Mouse (Mus musculus): ENCODE measurements around the gene Slain2.
"Not testable (repeated sequence)": the region's sequence is repeated elsewhere in the genome, so short reads cannot be mapped to it uniquely, and the experiment has no call there.

Gene Slain2

DNA sequence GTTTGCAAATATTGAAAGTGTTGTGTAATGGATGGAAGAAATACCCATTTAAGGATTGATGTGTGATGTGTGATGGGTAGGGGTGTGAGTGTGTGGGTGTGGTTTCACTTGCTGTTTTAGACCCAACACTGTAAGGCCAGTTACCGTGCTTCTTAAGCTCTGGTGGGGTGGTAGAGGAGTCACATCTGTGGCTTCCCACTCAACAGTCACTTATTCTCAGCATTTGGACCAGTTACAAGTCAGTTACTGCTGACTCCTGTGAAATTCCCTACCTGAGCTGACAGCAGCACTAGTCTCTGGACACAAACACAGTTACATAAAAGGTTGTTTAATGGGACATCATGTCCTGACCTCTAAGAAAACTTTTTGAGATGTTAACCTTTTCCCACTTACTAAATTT lies 34.0 kb downstream of the Slain2 start:
- no peak for DNase-seq (ENCODE audit: low spot score in 2 of 2)

DNA sequence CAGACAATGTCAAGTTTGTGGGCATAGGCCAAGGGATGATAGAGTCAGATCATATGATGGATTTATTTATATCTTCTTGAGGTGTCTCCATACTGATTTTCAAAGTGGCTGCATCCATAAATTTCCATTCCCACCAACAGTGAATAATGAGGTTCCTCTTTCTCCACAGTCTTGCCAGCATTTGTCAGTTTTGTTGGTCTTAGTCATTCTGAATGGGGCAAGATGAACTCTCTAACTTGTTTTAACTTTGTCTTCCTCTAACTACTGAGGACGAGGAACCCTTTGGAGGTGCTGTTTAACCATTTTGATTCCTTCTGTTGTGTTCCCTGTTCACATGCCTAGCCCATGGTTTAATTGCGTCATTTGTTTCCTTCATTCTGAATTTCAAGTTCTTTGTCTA lies 36.1 kb downstream of the Slain2 start:
- DNase-seq (ENCODE audit: low spot score in 2 of 2), result no peak

DNA sequence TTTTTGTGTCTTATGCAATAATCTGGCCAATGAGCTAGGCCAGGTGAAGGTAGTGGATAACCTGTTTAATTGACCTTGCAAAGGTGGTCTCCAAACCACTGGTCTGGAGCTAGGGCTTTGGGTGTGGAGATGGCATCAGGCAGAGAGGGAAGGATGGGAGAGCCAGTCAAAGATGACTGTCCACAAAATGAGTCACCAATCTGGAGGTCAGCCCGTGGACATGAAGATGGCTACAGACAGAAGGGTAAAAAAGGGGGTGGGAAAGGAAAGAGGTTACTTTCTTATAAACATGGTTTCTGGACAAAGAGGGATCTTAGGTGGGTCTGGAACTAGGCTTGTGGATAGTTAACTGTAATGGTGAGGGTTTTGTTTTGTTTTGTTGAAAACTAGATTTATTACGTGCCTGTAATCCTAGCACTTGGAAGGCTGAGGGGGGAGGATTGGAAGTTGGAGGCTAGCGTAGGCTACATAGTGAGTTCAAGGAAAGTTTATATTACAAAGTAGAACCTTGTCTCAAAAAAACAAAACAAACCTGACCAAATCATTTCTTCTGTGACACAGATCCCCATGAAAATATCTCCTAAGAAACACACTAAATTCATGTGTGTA lies 40.0 kb downstream of the Slain2 start:
- no peak for DNase-seq (ENCODE audit: low spot score in 2 of 2)

DNA sequence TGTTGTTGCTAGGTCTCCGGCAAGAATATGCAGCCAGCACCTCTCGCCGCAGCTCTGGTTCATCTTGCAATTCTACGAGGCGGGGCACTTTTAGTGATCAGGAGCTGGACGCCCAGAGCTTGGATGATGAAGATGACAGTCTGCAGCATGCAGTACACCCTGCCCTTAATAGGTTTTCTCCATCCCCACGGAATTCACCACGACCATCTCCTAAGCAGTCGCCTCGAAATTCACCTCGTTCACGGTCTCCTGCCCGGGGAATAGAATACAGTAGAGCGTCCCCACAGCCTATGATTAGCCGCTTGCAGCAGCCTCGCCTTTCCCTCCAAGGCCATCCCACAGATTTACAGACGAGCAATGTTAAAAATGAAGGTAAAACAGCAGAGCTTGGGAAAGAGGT lies 43.2 kb downstream of the Slain2 start:
- no peak for DNase-seq (ENCODE audit: low spot score in 2 of 2)

DNA sequence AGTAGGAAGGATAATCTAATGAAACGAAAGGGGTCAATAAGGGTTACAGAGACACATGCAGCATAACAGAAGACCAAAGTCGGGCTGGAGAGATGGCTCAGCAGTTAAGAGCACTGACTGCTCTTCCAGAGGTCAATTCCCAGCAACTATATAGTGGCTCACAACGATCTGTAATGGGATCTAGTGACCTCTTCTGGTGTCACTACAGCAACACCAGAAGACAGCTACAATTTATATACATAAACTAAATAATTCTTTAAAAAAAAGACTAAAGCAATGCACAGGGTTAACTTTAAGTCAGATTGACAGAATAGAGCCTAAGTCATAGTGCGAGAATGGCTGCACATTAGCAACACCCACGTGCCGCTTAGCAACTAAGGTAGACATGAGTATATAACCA lies 46.0 kb downstream of the Slain2 start:
- no peak for DNase-seq (ENCODE audit: low spot score in 2 of 2)

DNA sequence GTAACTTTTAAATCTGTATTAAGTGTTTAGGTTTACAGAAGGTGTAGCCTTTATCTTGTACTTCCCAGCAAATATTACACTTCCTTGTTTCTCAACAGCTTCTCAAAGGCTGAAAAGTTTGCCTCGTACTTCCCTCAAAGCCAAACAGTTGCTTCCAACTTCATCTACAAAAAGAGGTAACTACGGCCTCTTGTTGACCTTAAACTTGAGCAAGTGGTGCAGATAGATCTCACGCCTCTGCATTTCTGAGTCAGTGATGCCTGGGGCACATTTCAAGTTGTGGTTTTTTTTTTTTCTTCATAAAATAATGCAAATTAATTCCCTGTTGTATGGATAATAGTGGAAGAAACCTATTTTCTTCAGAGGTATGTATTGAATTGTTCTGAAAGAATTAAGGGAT lies 51.6 kb downstream of the Slain2 start:
- no peak for DNase-seq (ENCODE audit: low spot score in 2 of 2)

DNA sequence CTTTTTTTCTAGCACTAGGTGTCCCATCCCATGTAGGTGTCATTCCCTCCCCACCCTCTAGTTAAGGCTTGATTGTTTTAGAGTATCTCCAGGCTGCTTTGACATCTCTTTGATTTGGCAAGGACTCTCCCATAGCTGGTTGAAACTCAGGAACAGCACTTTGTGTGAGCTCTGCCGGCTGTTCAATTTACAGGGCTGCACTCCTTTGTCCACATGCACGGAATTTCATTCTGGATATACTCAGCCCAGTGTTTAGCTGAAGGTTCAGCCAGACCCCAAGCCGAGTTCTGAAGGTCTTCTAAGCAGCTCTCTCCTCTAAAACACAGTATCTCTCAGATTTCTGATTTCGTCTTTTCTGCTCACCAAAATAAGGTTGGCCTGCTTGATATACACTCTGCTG lies 58.3 kb downstream of the Slain2 start:
- no peak for DNase-seq (ENCODE audit: low spot score in 2 of 2)

DNA sequence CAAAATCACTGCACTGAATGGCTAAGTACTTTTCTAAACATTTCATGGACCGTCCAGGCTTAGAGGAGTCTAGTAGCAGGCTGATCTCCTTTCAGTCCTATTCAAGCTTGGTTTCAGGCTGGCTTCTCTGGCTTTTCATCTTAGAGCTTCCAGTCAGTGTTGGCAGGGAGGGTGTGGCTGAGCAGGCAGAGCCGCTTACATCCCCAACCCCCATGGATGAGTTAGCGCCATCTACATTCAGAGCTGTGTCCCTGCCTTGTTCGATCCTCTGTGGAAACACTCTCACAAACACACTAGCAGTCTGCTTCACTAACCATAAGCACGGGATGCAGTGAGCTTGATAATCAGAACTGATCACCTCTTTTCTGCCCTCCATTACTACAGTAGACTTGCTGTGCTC lies 58.8 kb downstream of the Slain2 start:
- no peak for DNase-seq (ENCODE audit: low spot score in 2 of 2)

DNA sequence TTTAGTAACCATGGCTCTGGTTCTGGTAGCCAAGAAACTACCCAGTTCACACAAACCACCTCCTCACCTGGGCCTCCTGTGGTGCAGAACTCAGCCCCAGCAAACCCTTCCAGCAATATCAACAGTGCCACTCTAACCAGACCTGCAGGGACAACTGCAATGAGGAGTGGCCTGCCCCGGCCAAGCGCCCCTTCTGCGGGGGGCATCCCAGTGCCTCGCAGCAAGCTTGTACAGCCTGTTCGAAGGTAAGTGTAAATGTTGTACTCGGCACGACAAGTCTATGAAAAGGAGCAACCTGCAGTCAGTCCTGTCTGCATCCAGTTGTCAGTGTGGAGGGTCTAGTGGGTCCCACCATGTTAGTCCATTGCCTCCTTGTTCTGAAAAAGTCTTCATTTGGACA lies 60.5 kb downstream of the Slain2 start, which contains the start of gene Gm10135:
Gm10135 (minus strand) TSS at position 101 of the 400 bp plus-strand sequence.
- no peak for DNase-seq (ENCODE audit: low spot score in 2 of 2)

DNA sequence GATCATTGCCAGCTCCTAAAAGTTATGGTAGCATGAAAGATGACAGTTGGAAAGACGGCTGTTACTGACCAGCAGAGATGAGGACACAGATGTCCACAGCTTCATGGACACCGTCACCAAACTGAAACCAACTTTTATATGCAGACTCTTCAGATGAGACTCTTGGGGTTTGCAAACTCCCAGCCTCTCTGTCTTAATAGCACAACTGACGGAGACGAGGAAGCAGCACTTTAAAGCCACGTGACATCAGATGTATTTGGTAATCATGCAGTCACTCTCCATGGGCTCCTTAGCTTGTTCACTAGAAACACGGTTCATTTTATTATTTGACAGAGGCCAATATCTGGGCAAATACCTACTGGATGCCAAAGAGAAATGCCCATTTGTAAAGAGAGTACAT lies 61.9 kb downstream of the Slain2 start:
- no peak for DNase-seq (ENCODE audit: low spot score in 2 of 2)

DNA sequence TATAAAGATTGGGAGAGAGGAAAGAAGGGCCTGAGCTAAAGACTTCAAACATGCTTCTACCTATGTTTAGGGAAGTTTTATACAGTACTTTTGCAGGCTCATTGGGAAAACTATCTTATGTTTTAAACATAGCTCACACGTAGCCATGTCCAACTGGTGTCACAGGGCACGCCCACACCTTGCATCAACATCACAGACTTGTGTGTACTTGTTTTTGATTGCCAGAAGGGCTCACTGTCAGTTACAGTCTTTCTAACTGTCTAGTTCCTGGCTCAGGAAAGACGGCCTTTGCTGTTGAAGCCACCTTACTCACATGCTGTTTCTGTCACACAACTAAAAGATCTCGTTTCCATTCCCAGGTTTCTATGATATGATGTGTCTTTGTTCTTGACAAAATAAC lies 62.4 kb downstream of the Slain2 start:
- DNase-seq (ENCODE audit: low spot score in 2 of 2), result no peak

DNA sequence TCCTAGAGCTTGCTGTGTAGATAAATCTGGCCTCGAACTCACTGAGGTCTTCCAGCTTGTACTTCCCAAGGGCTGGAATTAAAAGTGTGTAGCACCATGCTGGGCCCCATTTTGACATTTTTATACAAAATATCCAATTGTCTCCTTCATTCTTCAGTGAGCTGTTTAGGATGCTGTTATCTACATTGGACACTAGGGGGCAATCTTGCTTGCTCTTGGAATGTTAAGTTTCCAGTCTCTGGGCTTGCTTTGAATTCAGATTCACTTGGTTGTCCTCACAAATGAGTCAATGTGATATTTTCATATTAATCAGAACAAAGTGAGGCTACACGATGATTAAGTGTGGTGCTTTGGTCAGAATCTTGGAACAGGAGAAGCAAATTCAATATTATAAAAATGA lies 70.0 kb downstream of the Slain2 start:
- no peak for DNase-seq (ENCODE audit: low spot score in 2 of 2)

DNA sequence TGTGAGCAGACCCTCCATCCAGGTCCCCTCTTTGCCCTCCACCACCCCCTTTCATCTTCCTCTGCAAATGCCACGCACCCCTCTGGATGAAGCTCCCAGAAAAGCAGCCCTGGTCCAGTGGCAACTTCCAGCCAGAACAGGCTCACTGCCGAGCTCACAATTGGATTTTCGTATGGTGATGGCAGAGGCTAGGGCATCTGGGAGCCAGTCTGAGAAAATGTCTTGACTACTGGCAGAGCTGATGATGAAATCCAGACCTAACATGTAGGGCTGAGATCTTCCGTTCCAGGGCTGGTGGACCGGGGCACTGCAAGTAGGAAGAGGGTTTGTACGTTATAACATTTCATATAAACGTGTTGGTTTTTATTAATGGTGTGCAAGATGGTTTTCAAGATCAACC lies 73.7 kb downstream of the Slain2 start:
- DNase-seq (ENCODE audit: low spot score in 2 of 2), result no peak

DNA sequence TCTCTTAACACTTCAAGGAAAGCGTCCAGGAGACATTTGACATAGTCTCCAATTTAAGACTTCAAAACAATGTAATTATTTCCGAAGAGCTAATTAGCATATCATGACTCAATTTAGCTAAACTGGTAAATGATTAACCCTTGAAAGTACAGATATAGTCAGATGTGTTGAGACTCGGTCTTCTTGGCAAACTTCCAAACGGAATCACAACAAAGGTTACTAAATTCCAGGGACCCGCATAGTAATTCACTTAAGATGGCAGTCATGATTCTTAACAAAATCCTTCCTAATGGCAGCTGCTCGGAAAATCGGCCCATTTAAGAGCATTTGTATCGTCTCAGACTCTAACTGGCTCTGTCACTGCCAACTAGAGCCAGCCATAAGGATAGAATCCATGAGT lies 75.7 kb downstream of the Slain2 start:
- no peak for DNase-seq (ENCODE audit: low spot score in 2 of 2)

DNA sequence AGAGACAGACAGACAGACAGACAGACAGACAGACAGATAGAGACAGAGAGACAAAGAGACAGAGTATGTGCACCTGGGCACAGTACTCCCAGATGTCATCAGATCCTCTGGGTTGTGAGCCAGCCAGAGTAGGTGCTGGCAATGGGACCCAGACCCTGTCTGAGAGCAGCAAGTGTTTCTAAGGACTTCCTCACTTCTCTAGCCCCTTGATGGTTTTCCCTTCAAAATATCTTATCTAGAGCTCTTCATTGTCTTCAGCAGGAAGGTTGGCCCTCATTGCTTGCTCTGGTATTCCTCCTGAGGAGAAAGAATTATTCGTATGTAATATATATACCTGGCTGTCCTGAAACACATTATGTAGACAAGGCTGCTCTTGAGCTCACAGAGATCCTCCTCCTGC lies 78.4 kb downstream of the Slain2 start:
- no peak for DNase-seq (ENCODE audit: low spot score in 2 of 2)

DNA sequence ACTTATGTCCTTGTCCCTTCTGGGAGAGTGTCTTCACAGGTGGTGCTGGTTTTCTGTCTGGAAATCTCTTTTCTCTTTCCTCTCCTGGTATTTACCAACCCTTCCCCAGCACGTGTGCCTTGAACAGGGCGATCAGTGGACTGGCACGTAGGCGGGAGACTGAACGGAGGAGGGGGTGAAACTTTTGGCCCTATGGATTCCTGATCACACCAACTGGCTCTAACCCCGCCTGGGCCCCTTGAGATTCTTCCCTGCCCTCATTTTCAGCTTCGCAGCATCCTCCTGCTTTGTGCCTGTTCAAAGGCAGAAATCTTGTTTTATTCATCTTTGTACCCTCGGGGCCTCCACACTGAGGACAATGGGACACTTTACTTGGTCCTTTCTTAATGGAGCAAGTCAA lies 80.3 kb downstream of the Slain2 start:
- DNase-seq (ENCODE audit: low spot score in 2 of 2), result no peak

DNA sequence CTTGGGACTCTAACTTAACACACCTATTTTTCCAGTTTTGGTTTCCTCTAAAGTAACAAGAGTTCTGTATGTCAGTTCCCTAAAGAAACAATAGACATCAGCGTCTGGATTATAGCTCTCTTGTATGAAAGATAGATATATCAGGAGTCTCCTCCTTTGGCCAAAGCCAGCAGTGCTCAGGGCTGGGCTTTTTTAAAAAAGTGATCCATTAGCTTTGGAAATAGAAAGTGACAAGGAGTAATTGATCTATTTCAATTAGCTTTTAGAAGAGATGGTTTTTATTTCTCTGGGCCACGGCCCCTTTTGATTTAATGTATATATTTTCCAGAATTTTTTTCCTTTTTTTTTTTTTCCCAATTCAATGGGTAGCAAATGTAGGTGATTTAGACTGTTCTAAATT lies 80.8 kb downstream of the Slain2 start:
- DNase-seq (ENCODE audit: low spot score in 2 of 2), result no peak

DNA sequence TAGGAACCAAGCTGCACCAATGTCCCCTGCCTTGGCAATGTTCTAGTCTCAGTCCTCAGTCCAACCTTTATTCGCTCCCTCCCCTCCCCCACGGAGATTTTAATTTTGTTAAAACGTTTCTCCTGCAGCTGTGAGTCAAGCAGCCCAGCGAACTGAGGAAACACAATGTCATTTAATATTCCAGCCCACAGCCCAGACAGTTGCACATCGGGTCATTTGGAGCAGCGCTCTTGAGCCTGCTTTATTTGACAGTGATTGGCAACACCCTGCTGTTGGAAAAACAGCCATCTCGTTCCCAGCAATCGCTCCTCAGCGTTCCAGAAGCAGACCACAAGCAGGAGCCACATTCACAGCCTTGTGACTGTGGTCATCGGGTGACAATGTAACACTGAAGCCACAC lies 81.3 kb downstream of the Slain2 start:
- no peak for DNase-seq (ENCODE audit: low spot score in 2 of 2)

DNA sequence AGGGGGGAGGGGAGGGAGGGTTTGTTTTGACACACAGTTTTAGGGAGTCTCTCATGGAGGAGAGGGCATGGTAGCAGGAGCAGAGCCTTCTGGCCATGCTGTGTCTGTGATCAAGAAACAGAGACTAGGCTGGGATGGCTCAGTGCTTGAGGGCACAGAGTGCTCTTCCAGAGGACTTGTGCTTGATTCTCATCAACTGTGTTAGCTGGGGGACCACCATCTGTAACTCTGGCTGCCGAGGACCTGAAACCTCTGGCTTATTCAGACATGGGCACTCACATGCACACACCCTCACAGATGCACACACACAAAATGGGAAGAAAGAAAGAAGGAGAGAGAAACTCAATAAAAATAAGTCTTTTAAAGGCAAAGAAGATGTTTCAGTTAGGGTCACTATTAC lies 84.4 kb downstream of the Slain2 start:
- DNase-seq (ENCODE audit: low spot score in 2 of 2), result not testable (repeated sequence)

DNA sequence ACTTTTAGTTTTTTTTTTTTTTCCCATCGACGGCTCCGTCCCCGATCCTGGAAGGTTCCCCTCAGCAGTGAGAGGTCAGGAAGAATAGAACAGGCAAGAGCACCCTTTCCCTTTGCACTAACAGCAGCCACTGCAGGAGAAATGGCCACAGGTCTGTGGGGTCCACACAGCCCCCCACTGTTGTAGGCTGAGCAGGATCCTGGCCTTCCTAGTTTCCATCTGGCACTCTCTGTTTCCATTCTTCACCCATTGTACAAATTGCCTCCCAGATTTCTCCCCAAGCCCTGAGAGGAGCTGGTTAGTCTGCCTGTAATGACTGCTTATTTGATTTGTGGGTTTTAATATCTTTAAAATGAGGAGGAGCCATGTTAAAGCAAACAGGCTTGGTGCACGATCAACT lies 89.9 kb downstream of the Slain2 start:
- DNase-seq (ENCODE audit: low spot score in 2 of 2), result no peak

DNA sequence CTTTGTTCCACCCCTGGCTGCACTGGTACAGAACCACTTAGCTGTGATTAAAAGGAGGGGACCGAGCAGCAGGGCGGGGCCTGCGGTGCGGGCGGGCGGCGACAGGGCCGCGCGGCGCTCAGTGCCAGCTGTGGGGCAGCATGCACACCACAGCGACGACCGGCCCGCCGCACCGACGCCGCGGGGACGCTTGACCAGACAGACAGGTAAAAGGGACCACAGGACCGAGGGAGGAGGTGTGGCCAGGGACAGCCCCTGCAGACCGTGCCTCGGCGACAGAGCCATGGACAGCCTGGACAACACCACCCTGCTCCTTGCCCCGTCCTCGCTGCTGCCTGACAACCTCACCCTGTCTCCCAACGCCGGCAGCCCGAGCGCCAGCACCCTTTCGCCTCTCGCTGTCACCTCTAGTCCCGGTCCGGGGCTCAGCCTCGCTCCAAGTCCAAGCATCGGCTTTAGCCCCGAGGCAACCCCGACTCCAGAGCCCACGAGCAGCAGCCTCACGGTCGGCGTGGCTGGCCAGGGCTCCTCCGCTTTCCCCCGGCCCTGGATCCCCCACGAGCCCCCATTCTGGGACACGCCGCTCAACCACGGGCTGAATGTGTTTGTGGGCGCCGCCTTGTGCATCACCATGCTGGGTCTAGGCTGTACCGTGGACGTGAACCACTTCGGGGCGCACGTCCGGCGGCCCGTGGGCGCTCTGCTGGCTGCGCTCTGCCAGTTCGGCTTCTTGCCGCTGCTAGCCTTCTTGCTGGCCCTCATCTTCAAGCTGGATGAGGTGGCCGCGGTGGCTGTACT lies 92.9 kb downstream of the Slain2 start, which contains the start of gene Slc10a4:
Slc10a4 (plus strand) TSS at position 100 of the 798 bp plus-strand sequence.
- no peak for DNase-seq (ENCODE audit: low spot score in 2 of 2)

DNA sequence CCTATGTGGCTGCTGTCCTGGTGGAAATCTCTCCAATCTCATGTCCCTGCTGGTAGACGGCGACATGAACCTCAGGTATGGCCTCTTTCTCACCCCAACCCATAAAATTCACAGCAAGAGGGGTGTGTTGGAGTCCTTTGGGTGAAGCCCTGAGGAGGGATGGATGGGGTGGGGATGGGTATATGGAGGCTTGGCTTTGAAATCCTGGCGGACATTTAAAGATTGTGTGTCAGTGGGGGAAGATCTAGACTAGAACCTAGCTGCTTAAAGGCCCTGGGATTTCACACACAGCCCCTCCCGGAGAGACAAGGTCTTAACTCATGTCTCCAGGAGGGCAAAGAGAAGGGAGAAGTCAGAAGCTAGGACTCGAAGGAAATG lies 93.5 kb downstream of the Slain2 start:
- no peak for DNase-seq (ENCODE audit: low spot score in 2 of 2)

DNA sequence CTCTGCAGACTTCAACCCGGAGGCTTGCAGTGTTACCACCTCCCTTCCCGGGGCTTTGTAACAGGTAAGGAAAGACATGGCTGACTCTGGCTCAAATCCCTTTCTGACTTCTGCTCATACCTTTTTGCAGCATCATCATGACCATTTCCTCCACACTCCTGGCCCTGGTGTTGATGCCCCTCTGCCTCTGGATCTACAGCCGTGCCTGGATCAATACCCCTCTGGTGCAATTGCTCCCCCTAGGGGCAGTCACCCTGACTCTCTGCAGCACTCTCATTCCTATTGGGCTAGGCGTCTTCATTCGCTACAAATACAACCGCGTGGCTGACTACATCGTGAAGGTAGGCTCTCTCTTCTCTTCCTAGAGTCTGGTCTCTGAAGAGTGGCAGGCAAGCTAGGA lies 94.1 kb downstream of the Slain2 start:
- not testable (repeated sequence) for DNase-seq (ENCODE audit: low spot score in 2 of 2)

DNA sequence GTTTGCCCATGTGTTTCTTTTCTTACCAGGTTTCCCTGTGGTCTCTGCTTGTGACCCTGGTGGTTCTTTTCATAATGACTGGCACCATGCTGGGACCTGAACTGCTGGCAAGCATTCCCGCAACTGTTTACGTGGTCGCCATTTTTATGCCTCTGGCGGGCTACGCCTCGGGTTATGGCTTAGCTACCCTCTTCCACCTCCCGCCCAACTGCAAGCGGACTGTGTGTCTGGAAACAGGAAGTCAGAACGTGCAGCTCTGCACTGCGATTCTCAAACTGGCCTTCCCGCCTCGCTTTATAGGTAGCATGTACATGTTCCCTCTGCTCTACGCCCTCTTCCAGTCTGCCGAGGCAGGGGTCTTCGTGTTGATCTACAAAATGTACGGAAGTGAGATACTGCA lies 97.7 kb downstream of the Slain2 start:
- not testable (repeated sequence) for DNase-seq (ENCODE audit: low spot score in 2 of 2)
